Mouse (Mus musculus) v-Abl transformed pro-B cells (cell line): ENCODE measurements around the gene Adcy5.

Source experiments
- in situ Hi-C, 2 experiments: fragments of 400-800 bp; cut with MboI; formaldehyde crosslinking; loops; one replicate each; pipeline ENCODE4 v1.15.1; 2025; ENCODE audit not compliant: unreplicated experiment in 2 of 2

Adcy5 gene

DNA sequence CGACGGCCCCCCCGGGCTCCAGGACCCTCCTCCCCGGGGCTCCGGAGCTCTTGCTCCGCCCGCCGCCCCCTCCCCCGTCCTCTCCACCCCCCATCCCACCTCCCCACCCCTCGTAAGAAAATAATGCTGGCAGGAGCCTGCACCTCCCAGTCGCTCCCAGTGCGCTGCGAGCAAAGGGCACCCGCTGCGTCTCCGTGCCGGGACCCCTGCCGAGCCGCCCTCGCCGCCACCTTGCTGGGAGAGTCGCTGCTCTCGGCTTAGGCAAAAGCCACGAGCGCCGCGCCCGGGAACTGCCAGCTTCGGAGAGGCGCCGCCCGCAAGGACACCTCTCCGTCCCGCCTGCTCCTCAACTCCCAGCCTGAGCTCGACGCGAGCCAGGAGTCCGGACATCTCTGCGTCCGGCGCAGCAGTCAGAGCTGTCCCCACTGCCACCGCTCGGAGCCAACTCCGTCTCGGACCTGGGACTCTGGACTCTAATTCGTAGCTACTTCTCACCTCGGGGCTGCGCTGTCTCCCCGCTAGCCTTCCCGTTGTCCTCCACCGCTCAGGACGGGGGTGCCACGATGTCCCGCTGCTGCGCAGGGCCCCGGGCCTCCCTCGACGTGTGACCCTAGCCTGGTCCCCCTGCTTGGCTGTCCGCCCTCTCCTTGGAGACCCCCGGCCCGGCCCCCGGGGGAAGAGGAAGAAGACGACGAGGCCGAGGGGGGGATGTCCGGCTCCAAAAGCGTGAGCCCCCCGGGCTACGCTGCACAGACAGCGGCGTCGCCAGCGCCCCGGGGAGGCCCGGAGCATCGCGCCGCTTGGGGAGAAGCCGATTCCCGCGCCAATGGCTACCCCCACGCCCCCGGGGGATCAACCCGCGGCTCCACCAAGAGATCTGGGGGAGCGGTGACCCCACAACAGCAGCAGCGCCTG, 971 bp downstream of the Adcy5 start:
- in situ Hi-C loops: no loop called here

DNA sequence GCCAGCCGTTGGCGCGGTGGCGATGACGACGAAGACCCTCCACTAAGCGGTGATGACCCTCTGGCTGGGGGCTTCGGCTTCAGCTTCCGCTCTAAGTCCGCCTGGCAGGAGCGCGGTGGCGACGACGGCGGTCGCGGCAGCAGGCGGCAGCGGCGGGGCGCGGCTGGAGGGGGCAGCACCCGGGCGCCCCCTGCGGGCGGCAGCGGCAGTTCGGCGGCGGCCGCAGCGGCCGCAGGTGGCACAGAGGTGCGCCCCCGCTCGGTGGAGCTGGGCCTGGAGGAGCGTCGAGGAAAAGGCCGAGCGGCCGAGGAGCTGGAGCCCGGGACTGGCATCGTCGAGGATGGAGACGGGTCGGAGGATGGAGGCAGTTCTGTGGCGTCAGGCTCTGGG, 1.6 kb downstream of the Adcy5 start:
- in situ Hi-C loops: no loop called here

DNA sequence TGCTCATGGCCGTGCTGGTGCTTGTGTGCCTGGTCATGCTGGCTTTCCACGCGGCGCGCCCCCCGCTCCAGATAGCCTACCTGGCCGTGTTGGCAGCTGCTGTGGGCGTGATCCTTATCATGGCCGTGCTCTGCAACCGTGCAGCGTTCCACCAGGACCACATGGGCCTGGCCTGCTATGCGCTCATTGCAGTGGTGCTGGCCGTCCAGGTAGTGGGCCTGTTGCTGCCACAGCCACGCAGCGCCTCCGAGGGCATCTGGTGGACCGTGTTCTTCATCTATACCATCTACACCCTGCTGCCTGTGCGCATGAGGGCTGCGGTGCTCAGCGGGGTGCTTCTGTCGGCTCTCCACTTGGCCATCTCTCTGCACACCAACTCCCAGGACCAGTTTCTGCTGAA, 2.2 kb downstream of the Adcy5 start:
- in situ Hi-C loops: no loop called here

DNA sequence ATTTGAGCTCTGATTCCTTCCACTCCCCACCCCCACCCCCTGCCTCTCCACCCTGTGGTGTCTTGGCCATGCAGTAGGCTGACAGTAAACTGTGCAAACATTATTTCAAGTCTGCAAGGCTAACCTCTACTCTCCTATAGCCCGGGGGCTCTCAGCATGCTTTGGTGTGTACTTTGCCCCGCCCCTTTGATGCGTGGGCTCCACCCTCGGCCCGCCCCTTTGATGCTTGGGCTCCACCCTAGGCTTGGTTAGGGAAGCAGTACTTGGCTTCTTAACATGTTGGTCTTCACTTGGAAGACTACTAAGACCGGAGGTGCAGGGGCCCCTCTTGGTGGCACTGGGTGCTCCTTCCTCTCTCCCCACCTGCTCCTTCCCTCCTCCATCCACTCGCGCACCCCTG, 4.9 kb downstream of the Adcy5 start:
- in situ Hi-C loops: no loop called here

DNA sequence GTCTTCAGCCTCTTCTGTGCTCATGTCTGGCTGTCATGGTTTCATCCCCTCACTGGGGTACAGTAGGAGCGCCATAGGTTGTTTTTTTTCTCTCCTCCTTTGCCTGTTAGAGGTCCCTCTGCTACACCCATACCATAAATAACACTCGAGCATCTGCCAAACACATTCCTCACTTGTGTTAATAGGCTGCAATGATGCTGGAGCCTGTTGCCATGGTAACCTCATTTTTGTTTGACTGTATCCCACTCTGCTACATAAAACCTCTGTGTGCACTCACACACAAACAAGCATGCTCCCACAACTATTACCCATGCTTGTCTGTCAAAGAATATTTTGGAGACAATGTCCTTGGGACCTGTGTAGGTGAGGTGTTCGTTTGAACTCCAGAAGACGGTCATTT, 5.3 kb downstream of the Adcy5 start:
- in situ Hi-C loops: no loop called here

DNA sequence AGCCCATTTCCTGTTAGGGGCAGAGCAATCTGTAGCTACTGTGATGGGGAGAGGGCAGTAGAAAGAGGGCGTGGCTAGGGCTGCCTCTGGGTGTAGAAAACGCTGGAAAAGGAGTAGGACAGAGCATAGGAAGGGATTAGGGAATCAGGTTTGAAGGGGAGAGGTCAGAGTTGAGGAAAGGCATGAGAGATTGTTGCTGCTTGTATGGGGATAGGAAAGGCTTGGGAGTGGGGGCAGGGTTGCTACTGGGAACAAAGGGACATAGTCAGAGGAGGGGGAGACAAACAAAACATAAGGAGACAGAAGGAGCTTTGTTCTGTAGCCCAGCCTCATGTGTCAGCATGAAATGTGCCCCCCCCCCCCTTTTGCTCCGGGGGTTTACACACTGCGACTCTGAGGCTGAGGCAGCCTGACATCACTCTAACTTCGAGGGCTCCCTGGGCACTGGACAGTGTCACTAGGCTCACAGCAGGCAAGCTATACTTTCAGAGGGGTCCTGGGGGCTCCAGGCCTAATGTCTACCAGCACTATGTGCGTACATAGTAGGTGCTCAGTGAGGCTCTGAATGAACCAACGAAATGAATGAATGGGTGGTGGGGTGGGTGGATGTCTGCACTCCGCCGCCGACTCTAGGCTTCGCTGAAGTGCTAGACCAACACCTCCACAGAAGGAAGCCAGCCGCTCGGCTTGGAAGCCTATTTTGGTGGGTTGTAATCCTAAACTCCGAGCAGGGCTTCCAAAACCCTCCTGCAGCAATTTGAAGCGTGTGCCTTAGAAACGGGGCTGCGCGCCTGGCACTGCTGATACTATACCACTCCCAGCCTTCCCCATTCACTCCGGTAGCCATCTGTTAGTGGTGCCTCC, 9.9 kb downstream of the Adcy5 start:
- in situ Hi-C loops: no loop called here

DNA sequence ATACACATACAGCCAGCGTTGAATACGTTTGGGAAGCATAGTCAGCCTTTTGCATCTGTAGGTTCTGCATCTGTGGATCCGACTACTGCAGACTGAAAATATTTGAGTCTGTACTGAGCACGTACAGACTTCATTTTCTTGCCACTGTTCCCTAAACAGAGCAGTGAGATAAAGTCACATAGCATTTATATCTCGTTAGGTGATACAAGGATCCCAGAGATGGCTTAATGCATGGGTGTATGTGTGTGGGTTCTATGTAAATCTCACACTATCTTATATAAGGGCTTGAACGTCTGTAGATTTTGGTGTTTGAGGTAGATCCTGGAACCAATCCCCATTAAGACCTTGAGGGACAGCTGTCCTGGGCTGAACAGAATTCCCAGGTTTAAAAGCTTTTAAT, 10.7 kb downstream of the Adcy5 start:
- in situ Hi-C loops: no loop called here

DNA sequence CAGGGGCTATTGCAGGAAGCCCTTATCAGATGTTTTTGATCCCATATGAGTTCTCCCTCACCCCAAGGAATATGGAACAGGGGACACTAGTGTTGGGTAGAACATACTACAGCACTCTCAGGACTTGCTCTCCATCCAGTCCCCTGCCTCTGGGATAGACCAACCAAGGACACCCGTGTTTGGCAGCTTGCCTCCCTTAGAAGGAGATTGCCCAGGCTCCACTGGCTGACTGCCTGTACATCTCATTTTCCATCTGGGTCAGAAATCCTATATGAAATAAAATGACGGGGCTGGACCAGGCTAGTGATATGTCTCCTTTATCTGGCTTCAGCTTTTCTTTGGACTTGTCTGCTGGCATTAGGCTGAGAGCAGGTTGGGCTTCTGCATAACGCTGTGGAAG, 11.1 kb downstream of the Adcy5 start:
- in situ Hi-C loops: no loop called here

DNA sequence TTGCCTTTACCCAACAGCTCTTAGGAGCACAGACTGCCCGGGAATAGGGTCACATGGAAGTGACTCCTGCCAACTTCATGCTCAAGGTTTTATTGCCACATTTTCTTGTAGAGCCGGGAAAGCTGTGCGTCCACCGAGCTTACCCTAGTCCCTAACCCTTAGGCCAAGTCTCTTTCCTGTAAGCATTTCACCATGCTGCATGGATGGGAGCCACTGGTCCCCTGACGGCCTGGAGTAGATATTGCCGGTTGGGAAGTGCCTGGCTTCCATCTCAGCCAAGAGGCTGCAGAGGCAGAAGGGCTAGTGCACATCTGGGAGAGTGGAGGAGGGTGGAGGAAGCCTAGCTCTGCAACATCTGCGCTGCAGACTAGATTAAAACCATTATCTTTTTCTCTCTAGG, 14.8 kb downstream of the Adcy5 start:
- in situ Hi-C loops: no loop called here

DNA sequence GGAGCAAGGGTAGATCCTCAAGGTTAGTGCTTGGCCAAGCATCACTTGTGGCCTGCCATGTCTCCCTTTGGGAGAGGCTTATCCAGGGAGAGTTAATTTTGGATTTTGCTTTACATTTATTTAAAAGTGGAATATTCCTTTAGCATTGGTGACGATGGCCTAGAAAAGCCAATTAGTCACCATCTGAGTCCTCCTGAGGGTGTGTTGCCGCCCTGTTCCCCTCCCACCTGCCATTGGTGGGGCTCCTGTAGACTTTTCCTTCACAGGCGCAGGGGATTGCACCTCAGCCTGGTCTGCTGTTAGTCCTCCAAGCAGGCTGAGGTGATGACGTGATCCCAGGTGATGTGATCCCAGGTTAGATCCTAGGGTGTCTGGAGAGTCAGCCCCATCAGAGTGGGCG, 17.5 kb downstream of the Adcy5 start:
- in situ Hi-C loops: no loop called here

DNA sequence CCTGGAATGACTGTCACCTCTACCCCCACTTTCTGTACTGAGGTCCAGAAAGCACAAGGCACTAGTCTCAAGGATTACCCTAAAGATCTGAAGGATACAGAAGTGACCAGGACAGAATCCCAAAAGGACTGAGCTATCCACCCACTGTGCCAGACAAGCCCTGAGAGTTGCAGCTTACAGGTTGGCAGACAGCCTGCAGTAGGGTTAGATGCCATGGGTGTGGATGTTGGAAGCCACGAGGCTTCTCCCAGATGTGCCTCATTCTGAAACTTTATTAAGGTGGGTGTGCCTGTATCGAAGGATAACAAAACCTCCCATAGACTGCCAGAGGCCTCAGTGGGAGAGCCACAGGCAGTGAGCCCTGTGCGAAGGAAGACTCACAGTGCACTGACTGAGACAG, 23.8 kb downstream of the Adcy5 start:
- in situ Hi-C loops: no loop called here

DNA sequence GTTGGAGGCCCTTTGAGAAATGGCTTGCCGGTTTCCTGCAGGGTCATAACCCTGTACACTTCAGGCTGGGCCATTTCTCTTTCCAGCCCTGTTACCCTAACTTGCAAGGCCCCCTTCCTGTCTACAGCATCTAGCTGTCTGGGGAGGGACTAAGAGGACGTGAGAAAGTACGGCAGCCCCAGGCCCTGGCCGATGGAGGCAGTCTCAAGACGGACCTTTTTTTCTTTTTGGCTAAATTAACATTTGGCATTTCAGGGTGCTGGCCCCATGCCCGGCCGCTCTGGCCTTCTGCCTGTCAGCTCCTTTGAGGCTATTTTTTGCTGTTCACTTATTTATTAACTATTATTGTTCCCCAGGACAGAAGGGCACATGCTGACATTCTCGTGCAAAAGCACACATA, 24.4 kb downstream of the Adcy5 start:
- in situ Hi-C loops: no loop called here

DNA sequence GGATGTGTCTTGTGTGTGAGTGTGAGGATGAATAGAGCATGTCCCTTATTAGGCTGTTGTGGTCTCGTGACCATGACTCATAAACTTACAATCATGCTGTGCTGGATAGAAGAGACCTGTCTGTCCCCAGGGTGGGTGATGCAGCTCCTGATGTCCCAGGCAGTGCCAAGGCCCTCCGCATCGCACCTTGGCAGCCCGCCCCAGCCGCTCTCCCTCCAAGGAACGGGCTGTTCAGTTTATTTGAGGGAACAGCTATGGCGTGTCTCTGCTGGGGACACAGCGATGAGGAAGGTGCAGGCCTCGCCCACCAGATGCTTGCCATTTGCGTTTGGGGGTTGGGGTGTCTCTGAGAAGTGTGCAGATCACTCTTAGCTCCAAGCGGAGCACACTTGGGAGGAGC, 28.5 kb downstream of the Adcy5 start:
- in situ Hi-C loops: no loop called here

DNA sequence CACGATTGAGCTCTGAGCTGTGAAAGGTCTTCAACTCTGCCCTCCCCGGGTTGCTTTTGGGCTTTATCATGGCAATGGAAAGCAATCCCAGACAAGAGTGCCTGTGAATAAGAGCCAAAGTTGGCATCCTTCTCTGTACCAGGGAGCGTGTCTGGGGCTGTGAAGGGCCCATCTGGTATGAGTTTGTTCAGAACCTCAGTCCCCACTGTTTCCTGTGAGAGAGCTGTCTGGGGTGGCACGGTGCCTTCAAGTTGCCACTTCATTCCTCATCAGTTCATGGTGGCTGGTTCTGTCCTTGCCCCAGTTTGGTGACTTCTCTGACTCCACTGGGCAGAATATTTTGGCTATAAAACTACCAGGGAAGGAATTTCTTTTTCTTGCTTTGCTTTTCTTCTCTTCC, 33.4 kb downstream of the Adcy5 start:
- in situ Hi-C loops: no loop called here

DNA sequence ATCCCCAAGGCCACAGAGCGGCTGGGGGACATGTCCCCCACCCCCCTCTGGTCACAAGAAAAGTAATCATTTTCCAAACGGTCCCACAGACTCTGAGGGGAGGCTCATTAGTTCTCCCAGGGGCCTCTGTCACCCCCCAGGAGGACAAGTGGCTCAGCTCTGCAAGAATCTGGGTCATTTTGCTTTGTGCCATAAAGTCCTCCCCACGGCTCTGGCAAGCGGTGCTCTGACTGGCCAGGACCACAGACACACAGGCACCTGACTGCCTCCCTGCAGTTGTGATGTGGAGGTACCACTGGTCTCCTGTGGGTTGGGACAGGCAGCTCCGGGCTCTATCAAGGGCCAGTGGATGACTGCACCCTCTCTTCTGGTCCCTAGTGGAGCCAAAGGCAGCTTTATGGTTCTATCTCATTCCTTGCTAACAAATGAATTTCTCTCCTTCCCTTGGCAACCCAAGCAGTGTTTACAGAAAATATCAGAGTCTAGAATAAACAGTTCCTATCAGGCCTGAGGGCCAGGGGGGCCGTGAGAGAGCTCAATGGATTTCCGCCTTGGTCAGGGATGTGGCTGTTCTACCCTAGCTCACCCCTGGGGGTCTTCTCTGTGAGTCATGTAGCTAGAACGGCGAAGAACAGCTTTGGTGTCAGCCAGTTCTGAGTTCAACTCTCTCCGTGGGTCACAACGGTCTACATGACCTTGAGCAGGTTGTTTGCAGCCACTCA, 34.9 kb downstream of the Adcy5 start:
- in situ Hi-C loops: no loop called here

DNA sequence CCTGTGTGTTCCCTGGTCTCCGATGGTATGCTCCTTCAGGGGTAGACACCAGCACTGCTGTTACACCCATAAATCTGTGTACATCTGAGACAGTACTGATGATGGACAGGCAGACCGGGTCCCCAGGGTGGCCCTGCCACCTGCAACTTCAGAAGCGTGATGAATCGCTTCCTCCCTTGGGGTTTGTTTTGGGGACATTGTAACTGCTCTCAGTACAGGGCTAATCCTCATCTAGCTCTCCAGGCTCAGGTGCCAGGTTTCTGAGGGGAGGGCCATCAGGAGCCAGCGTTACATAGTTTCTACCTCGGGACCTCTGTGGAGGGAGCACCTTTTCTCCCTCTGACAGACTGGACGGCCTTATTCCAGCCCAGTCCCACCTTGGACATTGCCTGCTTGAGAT, 36.1 kb downstream of the Adcy5 start:
- in situ Hi-C loops: no loop called here

DNA sequence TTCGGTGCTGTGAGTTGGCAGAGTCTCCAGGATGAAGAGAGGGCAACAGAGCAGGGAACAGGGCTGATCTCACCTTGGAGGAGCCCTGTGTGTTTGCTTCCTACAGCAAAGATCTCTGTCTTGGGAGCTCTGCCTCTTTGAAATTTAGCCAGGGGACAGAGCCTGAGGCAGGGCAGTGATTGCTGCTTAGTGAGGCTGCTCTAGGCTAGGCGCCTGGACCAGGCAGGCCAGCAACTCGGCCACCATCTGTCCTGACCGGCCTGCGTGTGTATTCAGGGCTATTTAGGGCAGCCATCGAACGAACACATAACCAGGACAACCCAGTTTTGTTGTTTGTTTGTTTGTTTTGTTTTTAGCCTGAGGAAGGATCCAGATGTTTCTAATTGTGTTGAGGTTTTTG, 36.6 kb downstream of the Adcy5 start:
- in situ Hi-C loops: no loop called here

DNA sequence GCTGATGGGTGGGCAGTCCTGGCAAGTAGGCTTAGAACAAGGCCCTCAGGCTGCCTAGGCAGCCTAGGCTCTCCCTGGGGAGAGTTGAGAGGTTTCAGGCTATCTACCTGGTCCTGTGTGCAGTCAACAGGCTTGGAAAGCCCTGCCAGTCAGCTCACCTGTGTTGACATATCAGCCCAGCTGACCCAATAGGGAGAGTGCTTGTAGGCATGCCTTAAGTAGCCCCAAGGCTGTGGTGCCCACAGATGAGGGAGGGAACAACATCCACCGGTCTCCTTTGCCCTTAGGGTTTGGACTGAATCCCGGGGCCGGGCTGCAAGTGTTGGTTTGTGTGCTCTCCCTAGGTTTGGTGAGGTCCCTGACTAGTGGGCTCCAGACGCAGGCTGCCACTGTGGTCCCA, 37.8 kb downstream of the Adcy5 start:
- in situ Hi-C loops: no loop called here

DNA sequence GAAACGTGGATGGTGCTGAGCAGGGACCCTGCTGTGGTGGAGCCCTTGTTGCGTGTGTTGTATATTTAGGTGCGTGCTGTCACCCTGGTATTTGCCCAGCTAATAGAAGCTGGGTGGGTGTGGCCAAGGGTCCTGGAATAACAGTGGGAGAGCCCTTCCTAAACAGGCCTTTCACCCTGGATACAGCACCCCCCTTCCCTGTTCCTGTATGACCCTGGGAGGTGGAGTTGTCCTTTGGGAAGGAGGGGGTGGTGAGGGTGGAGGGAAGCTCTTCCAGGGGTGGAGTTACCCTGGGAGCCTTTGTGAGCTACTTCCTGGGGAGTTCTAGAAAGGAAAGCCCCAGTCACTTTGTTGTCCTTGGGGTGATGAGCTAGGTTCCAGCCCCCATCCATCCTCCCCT, 38.7 kb downstream of the Adcy5 start:
- in situ Hi-C loops: no loop called here

DNA sequence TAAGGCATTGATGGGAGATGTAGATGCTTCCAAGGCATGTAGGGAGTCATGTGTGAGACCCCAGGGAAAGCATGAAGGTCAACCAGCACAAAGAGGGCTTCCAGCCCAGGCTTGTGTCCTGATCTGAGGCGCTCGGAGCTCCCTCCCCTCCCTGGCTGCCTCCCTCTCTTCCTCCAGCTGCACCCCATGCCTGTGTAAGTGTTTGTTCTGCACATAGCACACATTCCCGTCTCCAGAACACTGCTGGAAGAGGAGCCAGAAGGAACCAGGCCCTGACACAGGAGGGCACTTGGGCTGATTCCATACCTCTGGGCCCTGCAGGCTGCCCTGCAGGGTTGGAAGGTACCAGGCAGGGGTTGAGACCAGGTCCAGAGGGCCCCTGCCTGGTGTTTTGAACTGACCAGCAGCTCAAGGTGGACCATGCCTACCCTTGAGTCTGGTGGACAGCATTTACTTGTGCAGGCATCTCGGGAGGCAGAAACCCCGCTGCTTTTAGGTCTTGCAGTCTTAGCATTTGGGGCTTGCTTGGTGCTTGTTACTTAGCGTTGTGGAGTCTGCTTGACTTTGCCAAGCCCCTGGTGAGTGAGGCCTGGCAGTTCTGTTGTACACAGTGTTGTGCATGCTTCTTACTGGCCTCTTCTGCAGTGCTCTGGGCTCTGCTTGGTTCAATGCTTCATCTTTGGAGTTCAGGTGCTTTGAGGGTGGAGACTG, 45.2 kb downstream of the Adcy5 start:
- in situ Hi-C loops: no loop called here
